Mouse (Mus musculus) kidney, postnatal 10 days (tissue): ENCODE data around the gene Akap6.

ENCODE experiments used
- DNase-seq: peaks from one replicate; pipeline ENCODE4 v3.0.0; 2021; ENCODE audit warnings: mixed read lengths

Gene Akap6

DNA sequence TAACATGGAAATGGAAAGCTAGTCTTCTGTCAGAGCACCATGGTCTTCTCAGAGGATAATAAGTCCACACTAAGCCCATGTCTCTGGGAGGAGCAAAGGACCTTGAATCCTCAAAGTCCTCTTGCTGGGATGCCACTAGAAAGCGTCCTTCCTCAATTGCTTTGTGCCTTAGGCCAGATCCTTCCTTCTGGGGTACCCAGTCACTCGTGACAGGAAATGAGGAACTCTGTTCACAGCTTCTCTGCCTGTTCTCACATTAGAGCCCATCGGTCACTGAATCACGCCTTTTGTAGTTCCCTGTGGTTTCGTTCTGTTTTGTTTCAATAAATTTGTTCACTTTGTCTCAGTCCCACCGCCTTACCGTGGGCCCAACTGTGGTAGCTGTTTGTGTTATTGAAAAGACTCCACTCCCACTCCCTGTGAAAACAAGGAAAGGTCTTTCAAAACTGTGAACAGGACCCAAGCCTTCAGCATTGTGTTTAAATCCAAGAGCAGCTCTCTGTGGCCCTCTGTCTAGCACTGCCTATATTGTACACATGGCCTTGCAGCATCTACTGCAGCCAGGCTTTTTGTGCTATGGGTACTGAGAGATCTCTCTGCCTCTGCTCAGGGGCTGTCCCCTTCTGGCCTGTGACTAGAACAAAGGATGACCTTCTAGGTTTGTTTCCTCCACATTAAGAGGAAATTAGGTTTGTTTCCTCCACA, 151.3 kb downstream of the Akap6 start:
- no peak for DNase-seq

DNA sequence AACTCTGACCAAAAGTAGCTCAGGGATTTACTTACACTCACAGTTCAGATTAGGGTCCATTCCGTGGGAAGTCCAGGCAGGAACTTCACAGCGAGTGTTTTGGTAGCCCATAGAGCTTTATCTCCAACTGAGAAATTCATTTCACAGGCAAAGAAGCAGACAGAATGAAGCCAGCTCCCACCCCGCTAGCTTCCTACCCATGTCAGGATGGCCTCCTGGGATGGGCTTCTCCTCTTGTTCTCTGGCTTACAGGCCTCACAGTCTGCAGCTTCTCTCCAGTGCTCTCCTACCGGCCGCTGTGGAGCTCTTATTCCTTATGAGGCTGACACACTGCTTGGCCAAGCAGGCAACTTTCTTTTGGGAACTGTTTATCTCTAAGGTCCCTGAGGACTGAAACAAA, 152.0 kb downstream of the Akap6 start:
- DNase-seq = no peak

DNA sequence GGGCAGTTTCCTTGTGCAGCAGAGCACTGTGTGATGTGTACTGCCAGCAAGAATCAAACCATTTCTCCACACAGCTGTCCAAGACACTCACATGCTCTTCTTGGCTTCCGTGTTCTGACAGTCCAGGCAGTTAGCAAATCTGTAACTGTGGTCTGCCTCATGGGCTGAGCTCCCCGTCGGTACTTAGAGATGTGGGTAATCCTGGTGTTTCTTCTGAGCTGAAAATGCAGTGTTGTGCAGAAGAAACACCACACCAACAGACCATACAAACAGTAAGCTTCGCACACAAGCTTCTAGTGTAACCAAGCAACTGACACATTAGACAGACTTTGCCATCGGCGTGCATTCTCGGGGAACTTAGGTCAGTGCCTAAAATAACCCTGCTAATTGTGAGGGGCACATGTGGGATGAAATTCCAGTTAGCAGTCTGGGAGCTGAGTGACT, 155.1 kb downstream of the Akap6 start:
- DNase-seq = no peak

DNA sequence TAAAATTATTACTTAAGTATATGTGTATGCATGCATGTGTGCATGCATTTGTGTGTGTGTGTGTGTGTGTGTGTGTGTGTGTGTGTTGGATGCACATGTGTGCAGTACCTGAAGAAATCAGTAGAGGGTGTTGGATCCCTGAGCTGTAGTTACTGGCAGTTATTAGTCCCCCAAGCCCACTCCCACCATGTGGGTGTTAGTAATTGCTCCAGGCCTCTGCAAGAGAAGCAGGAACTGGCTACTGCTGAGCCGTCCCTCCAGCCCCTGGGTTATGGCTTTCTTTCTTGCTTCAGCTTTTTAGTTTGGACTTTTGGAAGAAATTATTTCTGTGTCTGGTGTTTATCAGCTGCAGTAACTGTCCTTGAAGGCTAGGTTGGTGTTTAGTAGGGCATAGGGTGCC, 156.9 kb downstream of the Akap6 start:
- no peak for DNase-seq

DNA sequence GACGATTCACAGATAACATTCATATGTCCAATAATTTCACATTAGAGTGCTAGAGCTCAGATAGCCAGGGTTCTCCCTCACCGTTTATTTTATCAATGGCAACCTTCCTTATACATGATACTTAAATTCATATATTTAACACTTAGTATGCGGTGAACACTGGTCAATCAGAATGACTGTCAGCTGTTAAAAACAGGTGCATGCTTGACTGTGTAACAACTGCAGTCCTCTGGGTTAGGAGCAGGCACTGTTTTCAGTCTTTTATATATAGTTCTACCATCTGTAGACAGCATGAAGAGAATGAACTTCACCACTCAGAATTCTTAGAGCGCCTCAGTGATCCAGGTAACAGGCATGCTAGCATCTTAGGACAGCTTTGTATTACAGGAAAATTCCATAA, 158.1 kb downstream of the Akap6 start:
- no peak for DNase-seq

DNA sequence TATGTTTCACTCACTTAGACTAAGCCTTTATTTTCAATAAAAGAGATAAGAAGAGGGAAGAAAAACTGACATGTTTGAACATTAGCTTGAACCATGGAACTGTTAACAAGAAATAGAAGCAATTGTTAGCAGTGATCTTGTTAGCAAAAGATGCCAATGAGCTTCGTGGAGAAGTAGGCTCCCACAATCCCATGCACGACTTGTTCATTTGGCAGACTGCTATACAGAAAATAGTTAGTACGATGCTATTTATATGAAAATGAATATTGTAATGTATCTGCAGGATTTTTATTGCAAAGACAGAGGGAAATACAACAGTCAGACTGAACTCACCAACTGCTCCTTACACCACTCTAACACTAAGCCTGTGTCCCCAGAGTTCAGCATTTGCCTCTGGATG, 162.7 kb downstream of the Akap6 start:
- no peak for DNase-seq

DNA sequence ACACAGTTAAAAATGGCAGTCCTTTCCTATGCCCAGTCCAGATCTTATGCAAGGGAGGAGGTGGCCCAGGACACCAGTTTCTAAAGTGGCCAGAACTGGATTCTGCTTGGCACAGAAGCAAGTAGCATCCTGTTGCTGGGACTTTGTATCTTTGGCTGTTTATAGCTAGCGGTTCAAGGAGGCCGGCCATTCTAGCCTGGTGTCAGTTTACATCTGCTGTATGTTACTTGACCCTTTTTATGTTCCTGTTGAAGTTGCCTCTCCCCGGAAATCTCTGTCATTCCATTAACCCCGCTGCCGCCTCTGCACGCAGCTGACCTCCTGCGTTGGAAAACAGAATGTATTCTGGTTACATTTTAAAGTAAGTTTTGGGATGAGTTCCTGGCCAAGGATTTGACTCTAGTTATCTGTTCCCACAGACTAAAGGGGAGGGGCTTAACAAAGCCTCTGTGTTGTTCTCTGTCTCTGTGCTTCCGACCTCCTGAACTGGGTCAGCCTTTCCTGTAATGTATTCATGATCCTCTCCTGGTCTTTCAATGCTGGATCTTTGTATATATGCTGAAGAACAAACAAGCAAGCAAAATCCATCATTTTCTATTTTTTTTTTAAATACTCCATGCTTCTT, 168.9 kb downstream of the Akap6 start:
- peak; percentile 71 for DNase-seq

DNA sequence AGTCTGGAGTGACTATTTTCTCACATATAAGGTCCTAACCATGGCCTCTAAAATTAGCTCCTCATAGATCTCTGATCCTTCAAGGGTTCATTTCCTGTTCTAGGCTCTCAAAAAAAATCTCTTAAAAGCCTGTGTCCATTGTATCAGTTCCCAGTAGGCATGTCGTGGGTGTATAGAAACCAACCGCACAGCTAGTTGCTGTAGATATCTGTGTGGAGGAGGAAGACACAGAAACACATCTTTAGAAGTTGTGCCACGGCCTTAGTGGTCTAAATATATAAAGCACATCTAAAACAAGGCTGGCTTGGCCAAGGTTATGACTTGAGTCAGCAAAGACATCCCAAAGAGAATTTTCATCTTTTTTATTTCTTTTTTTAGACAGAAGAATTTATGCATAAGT, 172.4 kb downstream of the Akap6 start:
- no peak for DNase-seq

DNA sequence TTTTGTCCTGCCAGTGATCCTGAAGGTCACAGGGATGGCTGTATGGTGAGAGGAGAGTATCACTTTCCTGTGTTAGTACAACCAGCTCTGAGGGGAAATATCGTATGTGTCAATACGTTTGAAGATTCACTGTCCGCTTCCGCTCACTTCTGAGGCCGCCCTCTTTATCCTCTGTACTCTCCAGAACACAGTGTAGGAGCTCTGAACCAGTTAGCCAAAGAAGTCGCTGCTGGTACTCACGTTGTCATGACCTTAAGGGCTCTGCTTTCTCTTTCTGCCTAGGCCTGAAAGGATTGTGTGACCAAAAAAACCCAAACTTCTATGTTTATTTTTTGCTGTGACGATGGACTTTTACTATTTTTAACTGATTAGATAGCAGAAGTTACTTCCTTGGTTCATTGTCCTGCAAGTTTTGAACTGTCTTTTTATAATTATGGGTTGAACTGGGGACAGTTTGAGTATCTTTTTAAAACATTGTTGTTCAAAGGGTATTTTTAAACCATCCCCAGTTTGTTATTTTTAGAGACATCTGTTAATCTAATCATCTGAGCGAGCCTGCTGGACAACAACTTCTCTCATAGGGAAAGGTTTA, 175.2 kb downstream of the Akap6 start:
- no peak for DNase-seq

DNA sequence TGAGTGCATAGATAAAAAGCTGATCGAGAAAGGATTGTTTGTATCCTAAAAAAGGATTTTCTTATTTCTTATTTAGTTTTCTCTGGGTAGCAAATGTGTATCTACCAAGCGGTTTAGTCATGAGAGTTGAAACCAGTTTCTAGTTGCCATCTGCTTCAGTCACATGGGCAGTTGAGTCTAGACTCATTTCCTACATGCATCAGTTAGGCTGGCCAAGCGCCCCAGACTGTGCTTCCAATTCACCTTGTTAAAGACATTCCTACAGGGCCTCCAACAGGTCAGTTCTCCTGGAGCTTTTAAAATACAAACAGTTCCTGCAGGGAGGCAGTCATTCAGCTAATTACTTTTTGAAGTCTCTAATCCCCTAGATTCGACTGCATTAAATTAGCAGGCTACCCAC, 176.9 kb downstream of the Akap6 start:
- no peak for DNase-seq

DNA sequence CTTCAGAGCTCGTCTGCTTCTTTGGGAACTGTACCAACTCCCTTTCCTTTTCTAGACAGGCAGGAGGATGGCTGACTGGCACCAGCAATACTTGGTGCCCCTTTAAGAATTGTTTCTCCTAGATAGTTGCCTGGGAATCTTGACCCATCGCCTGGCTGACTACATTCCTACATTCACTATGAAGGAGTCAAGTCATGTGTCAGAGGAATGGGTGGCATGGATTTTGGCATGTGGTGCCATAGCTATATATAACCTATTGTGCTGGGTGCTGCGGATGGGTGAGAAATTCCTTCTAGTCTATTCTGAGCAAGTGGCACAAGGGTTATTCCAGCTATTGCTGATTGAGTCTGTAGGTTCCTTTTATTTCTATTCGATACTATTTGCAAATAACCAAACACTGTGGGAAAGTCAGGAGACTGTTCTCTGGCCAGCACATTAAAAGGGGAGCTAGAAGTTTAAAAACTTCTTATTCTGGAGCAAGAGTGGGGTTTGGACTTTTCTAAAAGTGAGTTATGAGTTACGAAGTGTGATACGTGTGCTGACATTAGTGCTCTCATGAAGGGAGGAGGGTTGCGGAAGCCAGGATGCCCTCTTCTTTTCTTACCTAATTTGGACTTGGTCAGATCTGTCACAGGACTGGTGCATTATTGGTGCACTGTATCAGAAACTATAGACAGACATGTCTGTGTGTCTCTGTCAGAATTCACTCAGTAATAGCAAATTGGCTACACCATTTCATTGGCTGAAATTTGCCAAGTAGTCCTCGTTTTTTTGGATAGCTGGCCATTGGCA, 178.0 kb downstream of the Akap6 start:
- no peak for DNase-seq

DNA sequence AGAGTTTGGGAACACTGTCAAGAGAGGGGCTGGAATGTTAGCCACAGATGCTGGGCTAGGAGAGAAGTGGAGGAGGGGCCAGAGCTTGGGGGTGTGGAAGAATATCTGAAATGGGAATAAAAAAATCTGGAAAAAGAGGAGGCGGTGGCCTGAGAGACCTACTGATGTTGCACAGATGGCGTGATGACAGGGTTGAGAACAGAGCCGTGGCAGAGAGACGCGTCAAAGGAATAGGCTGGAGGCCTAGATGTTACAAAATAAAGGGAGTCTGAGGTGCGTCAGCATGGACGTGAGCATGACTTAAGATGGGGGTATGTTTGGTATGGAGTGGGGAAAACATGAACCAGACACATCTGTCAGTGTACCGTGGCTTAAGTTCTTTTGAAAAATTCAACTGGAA, 180.1 kb downstream of the Akap6 start:
- peak; percentile 61 for DNase-seq

DNA sequence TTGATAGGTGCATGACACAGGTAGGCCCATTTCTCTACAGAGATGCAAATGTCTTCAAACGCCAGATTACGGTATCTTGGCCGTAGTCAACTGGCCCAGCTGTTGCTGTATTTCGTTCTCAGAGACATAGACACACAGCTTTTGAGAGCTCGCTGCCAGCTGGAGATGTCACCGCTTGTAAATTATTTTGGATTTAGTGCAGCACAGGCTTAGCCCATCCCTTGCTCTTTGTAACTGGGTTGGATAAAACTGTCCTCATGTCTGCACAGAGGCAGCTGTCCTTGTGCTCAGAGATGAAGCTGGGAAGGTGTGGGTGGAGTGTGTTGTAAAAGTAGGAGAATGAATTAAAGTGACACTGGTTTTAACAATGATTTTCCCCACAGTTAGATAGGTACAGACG, 193.3 kb downstream of the Akap6 start:
- peak; percentile 60 for DNase-seq

DNA sequence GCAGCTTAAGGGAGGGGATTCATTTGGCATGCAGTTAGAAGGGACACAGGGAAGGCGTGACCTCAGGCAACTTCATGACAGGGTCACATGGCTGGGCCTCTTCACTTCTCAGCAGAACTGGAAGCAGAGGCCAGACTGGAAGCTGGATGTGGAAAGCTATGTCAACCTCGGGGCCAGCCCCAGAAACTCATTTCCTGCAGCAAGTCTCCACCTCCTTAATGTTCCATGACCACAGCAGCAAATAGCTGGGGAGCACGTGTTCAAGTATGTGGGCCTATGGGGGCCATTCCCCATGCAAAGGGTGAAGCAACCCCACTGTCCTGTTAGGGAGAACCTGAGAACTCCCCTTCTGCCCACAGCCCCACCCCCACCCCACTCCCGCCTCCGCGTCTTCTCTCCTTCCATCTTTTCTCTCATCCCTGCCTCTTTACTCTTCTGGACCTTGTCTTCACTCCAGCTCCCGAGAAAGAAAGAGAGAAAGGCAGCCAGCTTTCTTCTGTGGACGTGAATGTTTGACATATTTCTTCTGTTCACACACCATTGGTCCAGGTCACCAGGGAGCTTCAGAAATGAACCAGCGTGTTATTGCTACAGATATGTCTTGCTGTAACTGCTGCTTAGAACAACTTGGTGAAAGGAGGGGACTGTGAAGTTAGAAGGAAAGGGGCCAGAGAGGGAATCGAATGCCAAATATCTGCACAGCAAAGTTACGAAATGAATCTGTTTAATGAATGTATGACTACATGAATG, 194.6 kb downstream of the Akap6 start:
- peak; percentile 35 for DNase-seq

DNA sequence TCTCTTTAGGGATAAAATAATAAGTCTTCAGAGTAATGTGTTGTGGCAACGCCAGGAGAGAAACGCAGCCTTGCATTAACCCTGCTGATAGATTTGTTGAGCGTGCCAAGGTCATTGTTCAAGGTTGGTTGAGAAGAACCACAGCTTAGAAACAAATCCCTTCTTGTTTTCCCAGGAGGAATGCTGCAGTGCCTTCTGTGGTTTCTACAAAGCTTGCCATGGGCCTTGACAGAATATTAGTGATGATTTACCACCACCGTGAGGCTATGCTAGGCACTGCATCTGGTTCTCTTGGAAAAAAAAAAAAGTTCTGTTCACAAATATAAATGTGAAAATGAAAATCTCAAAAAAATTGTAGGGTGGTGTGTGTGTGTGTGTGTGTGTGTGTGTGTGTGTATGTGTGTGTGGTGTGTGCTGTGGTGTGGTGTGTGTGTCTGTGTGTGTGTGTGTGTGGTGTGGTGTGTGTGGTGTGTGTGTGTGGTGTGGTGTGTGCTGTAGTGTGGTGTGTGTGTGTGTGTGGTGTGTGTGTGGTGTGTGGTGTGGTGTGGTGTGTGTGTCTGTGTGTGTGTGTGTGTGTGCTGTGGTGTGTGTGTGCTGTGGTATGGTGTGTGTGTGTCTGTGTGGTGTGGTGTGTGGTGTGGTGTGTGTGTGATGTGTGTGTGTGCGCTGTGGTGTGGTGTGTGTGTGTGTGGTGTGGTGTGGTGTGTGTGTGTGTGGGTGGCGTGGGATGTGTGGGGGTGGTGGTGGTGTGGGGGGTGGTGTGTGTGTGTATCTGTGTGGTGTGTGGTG, 196.7 kb downstream of the Akap6 start:
- DNase-seq = peak; percentile 74

DNA sequence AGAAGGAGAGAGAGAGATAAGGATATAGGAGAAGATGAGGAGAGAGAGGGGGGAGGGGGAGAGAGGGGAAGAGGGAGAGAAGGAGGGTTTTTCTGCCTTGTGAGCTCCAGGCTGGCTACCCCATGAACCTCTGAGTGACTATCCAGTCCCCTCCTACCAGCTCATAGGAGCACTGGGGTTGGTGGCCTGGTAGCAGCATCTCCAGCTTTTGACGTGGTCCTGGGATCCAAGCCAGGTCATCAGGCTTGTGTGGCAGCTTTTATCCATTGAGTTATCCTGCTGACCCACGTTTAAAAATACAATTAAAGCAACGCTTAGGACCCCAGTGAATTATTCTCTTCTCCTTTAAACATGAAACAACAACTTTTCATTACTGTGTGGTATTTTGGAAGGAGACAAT, 197.6 kb downstream of the Akap6 start:
- DNase-seq = no peak

DNA sequence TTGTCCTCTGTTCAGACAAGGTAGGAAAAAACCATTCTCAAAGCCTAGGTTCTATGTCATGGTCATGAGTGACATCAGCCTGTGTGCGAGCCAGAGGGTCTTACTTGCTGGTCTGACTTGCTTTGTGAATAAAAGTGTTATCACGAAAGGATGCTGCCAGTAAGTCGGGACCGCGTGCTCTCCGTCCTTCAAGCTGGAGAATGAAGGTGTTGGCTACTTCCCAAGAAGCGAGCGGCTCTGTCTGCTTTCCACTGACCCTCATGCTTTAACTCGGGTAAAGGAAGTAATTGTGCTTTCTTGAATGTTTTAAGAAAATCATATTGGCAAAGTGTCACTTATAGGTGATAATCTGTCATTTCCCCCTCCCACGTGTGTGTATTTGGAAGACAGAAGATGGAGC, 198.9 kb downstream of the Akap6 start:
- DNase-seq = no peak

DNA sequence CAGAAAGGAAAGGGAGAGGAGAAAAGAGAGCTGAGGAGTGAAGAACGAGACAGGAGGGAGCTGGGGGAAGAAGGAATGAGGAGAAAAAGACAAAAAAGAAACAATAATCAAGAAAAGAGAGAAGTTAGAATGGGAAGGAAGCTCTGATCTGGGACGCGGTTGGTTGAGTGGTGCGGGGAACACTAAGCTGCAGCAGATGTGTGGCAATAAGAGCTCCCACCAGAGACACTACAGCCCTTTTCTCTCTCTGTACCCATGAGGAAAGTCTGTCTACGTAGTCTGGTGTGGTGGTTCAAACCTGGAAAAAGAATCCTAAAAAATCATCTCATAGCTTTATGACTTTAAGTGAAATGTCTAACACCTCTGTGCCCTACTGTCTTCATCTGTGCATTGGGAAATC, 204.9 kb downstream of the Akap6 start:
- DNase-seq = no peak

DNA sequence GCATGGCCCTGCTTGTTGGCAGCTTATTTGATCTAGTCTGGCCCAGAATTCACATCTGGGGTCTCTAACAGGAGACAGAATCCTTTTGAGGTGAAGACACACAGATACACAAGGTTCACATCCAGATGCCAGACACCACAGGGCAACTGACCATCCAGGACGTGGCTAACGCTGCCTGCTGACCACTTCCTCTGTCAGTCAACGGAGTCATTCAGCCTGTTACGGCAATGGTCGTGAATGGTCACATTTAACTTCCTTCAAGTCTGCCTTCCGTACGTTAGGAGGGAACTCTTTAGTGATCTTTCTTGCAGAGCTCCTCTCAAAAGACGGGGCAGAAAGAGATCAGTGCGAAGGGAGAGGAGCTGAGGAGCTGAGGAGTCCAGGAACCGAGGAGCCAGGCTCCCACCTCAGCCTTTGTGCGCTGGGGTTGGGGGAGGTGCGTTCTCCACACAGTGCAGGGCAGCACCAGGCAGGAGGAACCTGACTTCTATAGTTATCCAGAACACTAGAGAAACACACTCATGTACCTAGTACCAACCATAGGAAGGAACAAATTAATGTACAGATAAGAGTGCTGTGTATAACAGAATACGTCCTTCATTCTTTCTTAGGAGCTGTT, 209.4 kb downstream of the Akap6 start:
- DNase-seq = no peak

DNA sequence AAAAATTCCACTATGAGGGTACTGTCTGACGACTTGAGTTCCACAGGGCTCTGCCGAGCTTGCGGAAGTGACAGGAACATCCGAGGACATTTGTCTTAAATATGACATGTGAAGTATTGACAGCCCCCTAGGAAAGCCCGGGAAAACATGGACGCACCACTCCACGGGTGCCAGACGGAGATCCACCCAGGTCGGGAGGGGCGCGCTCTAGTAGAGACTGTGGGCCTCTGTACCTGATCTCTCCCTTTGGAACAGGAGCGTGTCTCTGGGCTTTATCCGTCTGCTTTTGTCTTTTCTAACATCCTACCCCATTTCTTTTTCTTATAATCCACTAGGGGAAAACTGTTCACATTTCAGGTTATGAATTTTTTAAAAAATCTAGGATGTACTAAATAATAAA, 211.2 kb downstream of the Akap6 start:
- DNase-seq = no peak

DNA sequence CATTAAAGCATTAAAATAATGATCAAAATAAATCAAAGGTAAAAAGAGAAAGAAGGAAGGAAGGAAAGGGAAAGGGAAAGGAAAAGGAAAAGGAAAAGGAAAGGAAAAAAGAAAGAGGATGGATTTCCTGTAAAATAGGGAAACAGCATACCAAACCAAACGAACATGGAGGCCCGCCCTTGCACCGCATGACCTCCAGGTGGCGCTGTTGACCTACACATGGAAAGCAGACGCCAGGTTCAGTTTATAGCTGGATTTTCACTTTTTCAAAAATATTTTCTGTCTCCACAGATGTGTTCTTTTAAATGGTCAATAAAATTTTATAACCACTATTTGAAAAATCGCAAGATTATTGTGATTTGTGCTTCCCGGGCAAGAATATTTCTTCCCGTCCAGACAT, 211.6 kb downstream of the Akap6 start:
- peak; percentile 85 for DNase-seq

DNA sequence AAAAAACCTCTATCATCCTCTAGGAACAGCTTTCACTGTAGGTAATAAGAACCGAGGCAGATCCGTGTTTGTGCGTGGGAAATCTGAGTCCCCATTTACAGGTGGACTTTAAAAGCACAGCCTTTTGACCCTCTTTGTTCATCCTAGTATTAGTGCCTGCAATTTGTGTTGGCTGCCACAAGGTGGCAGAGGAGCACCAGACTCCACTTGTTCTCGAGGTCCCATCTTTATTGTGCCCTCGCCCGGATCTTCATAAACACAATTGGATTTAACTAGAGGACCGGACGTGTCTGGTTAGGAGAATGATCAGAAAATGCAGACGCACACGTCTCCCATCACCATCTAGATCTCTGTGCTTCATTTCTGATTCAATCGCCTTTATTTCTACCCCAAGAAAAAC, 219.8 kb downstream of the Akap6 start:
- peak; percentile 53 for DNase-seq
